Mouse (Mus musculus): ENCODE measurements around the gene Iqsec1.

Gene Iqsec1

GRCm38 (mm10) chr6:90720996-90721746 is 267.3 kb downstream of the Iqsec1 start:
- TF ChIP-seq CTCF (conservative IDR thresholded peaks at IDR 0.05; ENCODE audit: low read length): peak; percentile 56
- no peak for TF ChIP-seq NANOG (IDR thresholded peaks at IDR 0.05; ENCODE audit: borderline replicate concordance, low read length)
- Histone ChIP-seq H3K4me1 (replicated peaks; ENCODE audit: low read depth, low read length) (peaks cover 7% of the 10 kb centered on the region), H3K27me3 (ENCODE audit: insufficient read depth, low read length) (no peaks in the 10 kb centered on the region), H3K9me3 (ENCODE audit: low read length) (no peaks in the 10 kb centered on the region), H3K36me3 (ENCODE audit: insufficient read depth, low read length) (no peaks in the 10 kb centered on the region), H3K4me3 (replicated peaks; ENCODE audit: low read length) (no peak overlapping the region)

GRCm38 (mm10) chr6:90720201-90720600 is 268.3 kb downstream of the Iqsec1 start:
- Histone ChIP-seq H3K27me3 (ENCODE audit: insufficient read depth, low read length) (no peaks in the 10 kb centered on the region), H3K9me3 (ENCODE audit: low read length) (no peaks in the 10 kb centered on the region), H3K36me3 (ENCODE audit: insufficient read depth, low read length) (no peaks in the 10 kb centered on the region), H3K4me1 (replicated peaks; ENCODE audit: low read depth, low read length) (peaks cover 15% of the 10 kb centered on the region), H3K4me3 (replicated peaks; ENCODE audit: low read length) (no peak overlapping the region)
- TF ChIP-seq NANOG (IDR thresholded peaks at IDR 0.05; ENCODE audit: borderline replicate concordance, low read length) (no peak), POU5F1 (IDR thresholded peaks at IDR 0.05; ENCODE audit: borderline replicate concordance, low read length) (no peak), CTCF (conservative IDR thresholded peaks at IDR 0.05; ENCODE audit: low read length) (no peak)

GRCm38 (mm10) chr6:90719402-90719801 is 269.1 kb downstream of the Iqsec1 start:
- H3K27me3 ChIP-seq (ENCODE audit: insufficient read depth, low read length): no peaks in the 10 kb centered on the region
- H3K4me3 ChIP-seq (replicated peaks; ENCODE audit: low read length): no peak overlapping the region
- H3K36me3 ChIP-seq (ENCODE audit: insufficient read depth, low read length): no peaks in the 10 kb centered on the region
- H3K9me3 ChIP-seq (ENCODE audit: low read length): no peaks in the 10 kb centered on the region
- H3K4me1 ChIP-seq (replicated peaks; ENCODE audit: low read depth, low read length): peaks cover 18% of the 10 kb centered on the region
- no peak for TF ChIP-seq CTCF (conservative IDR thresholded peaks at IDR 0.05; ENCODE audit: low read length)
- no peak for TF ChIP-seq NANOG (IDR thresholded peaks at IDR 0.05; ENCODE audit: borderline replicate concordance, low read length)
- no peak for TF ChIP-seq POU5F1 (IDR thresholded peaks at IDR 0.05; ENCODE audit: borderline replicate concordance, low read length)

- Histone ChIP-seq H3K4me1 (replicated peaks; ENCODE audit: low read depth, low read length) (peaks cover 18% of the 10 kb centered on the region), H3K27me3 (ENCODE audit: insufficient read depth, low read length) (no peaks in the 10 kb centered on the region), H3K9me3 (ENCODE audit: low read length) (no peaks in the 10 kb centered on the region), H3K4me3 (replicated peaks; ENCODE audit: low read length) (no peak overlapping the region), H3K36me3 (ENCODE audit: insufficient read depth, low read length) (peaks cover 5% of the 10 kb centered on the region; the same call in 1 of the 2 replicates)
- TF ChIP-seq CTCF (conservative IDR thresholded peaks at IDR 0.05; ENCODE audit: low read length) (no peak), POU5F1 (IDR thresholded peaks at IDR 0.05; ENCODE audit: borderline replicate concordance, low read length) (no peak), NANOG (IDR thresholded peaks at IDR 0.05; ENCODE audit: borderline replicate concordance, low read length) (no peak)
These were observed 270.0 kb downstream of the Iqsec1 start for GRCm38 (mm10) chr6:90718477-90718876.

- Histone ChIP-seq H3K4me3 (replicated peaks; ENCODE audit: low read length) (no peak overlapping the region), H3K27me3 (ENCODE audit: insufficient read depth, low read length) (no peaks in the 10 kb centered on the region), H3K9me3 (ENCODE audit: low read length) (no peaks in the 10 kb centered on the region), H3K4me1 (replicated peaks; ENCODE audit: low read depth, low read length) (peaks cover 22% of the 10 kb centered on the region), H3K36me3 (ENCODE audit: insufficient read depth, low read length) (peaks cover 8% of the 10 kb centered on the region; the same call in 1 of the 2 replicates)
- TF ChIP-seq CTCF (conservative IDR thresholded peaks at IDR 0.05; ENCODE audit: low read length): no peak
- TF ChIP-seq NANOG (IDR thresholded peaks at IDR 0.05; ENCODE audit: borderline replicate concordance, low read length): no peak
- TF ChIP-seq POU5F1 (IDR thresholded peaks at IDR 0.05; ENCODE audit: borderline replicate concordance, low read length): no peak
These were observed 270.8 kb downstream of the Iqsec1 start for GRCm38 (mm10) chr6:90717711-90718110.

- Histone ChIP-seq H3K4me3 (replicated peaks; ENCODE audit: low read length) (peak overlapping the region; percentile 85; the same call in 1 of the 2 replicates), H3K9me3 (ENCODE audit: low read length) (no peaks in the 10 kb centered on the region), H3K4me1 (replicated peaks; ENCODE audit: low read depth, low read length) (peaks cover 27% of the 10 kb centered on the region), H3K36me3 (ENCODE audit: insufficient read depth, low read length) (peaks cover 8% of the 10 kb centered on the region; the same call in 1 of the 2 replicates), H3K27me3 (ENCODE audit: insufficient read depth, low read length) (no peaks in the 10 kb centered on the region)
- TF ChIP-seq NANOG (IDR thresholded peaks at IDR 0.05; ENCODE audit: borderline replicate concordance, low read length) (no peak), POU5F1 (IDR thresholded peaks at IDR 0.05; ENCODE audit: borderline replicate concordance, low read length) (no peak), CTCF (conservative IDR thresholded peaks at IDR 0.05; ENCODE audit: low read length) (no peak)
These were observed 271.6 kb downstream of the Iqsec1 start for GRCm38 (mm10) chr6:90716853-90717252.

- Histone ChIP-seq H3K27me3 (ENCODE audit: insufficient read depth, low read length) (no peaks in the 10 kb centered on the region), H3K36me3 (ENCODE audit: insufficient read depth, low read length) (peaks cover 8% of the 10 kb centered on the region; the same call in 1 of the 2 replicates), H3K4me1 (replicated peaks; ENCODE audit: low read depth, low read length) (peaks cover 27% of the 10 kb centered on the region), H3K9me3 (ENCODE audit: low read length) (no peaks in the 10 kb centered on the region), H3K4me3 (replicated peaks; ENCODE audit: low read length) (peak overlapping the region; percentile 85)
- TF ChIP-seq NANOG (IDR thresholded peaks at IDR 0.05; ENCODE audit: borderline replicate concordance, low read length): no peak
These were observed 272.3 kb downstream of the Iqsec1 start for GRCm38 (mm10) chr6:90716066-90716704.

GRCm38 (mm10) chr6:90715245-90715905 is 273.1 kb downstream of the Iqsec1 start:
- no peaks in the 10 kb centered on the region for H3K27me3 ChIP-seq (ENCODE audit: insufficient read depth, low read length)
- peak overlapping the region; percentile 85 for H3K4me3 ChIP-seq (replicated peaks; ENCODE audit: low read length)
- H3K36me3 ChIP-seq (ENCODE audit: insufficient read depth, low read length): peaks cover 8% of the 10 kb centered on the region; the same call in 1 of the 2 replicates
- TF ChIP-seq CTCF (conservative IDR thresholded peaks at IDR 0.05; ENCODE audit: low read length) (no peak), POU5F1 (IDR thresholded peaks at IDR 0.05; ENCODE audit: borderline replicate concordance, low read length) (no peak), NANOG (IDR thresholded peaks at IDR 0.05; ENCODE audit: borderline replicate concordance, low read length) (no peak)
- peaks cover 27% of the 10 kb centered on the region for H3K4me1 ChIP-seq (replicated peaks; ENCODE audit: low read depth, low read length)
- H3K9me3 ChIP-seq (ENCODE audit: low read length): no peaks in the 10 kb centered on the region
